Mouse (Mus musculus) MEL (cell line): Measurements from ENCODE around the gene Megf8. TPM values are rescaled to one million over a fixed set of nuclear protein-coding genes. Genes with fewer than 3 reads are reported as not detected.
A peak's percentile ranks its signal among the peaks of the same experiment; 100 is the strongest.

Experiments
- DNase-seq: peaks from one replicate; pipeline ENCODE4 v3.0.0; 2011; ENCODE audit warnings: low read depth, low spot score
- H3K27ac ChIP-seq: 2 replicates; pipeline ENCODE4 v1.5.1; 2012; ENCODE audit warnings: low read depth, mild to moderate bottlenecking, control low read depth, low read length, moderate library complexity; ENCODE audit not compliant: control insufficient read depth
- H3K27me3 ChIP-seq, 2 experiments: fragments of 150-350 bp in 1 of 2; sonication (generic) in 1 of 2; 2 replicates each; pipeline ENCODE4 v1.6.1; 2012; ENCODE audit warnings: low read length in 2 of 2, mild to moderate bottlenecking in 2 of 2, improper control_type of control experiment in 1 of 2, moderate library complexity in 1 of 2; ENCODE audit not compliant: insufficient read depth in 2 of 2, control insufficient read depth in 1 of 2
- H3K36me3 ChIP-seq, 2 experiments: 2 replicates each; pipeline ENCODE4 v1.6.1; 2012 to 2014; ENCODE audit warnings: low read length in 2 of 2, improper control_type of control experiment in 1 of 2, inconsistent platforms in 1 of 2, mild to moderate bottlenecking in 1 of 2; ENCODE audit not compliant: insufficient read depth in 2 of 2, control insufficient read depth in 1 of 2
- H3K4me1 ChIP-seq, 2 experiments: fragments of 150-350 bp in 1 of 2; sonication (generic) in 1 of 2; 2 replicates each; pipeline ENCODE4 v1.6.1; 2012; ENCODE audit warnings: low read length in 2 of 2, improper control_type of control experiment in 1 of 2, mild to moderate bottlenecking in 1 of 2; ENCODE audit not compliant: insufficient read depth in 2 of 2, control insufficient read depth in 1 of 2
- H3K4me3 ChIP-seq, 2 experiments: fragments of 150-350 bp in 1 of 2; sonication (generic) in 1 of 2; 2 replicates each; pipeline ENCODE4 v1.5.1; 2012; ENCODE audit warnings: low read depth in 2 of 2, low read length in 2 of 2, mild to moderate bottlenecking in 2 of 2, moderate library complexity in 2 of 2, control low read depth in 1 of 2, improper control_type of control experiment in 1 of 2; ENCODE audit not compliant: control insufficient read depth in 1 of 2, insufficient read depth in 1 of 2
- H3K79me2 ChIP-seq: 2 replicates; pipeline ENCODE4 v1.6.1; 2012; ENCODE audit warnings: mild to moderate bottlenecking, low read length, moderate library complexity; ENCODE audit not compliant: control insufficient read depth, poor library complexity, insufficient read depth
- H3K9ac ChIP-seq: 2 replicates; pipeline ENCODE4 v1.6.1; 2012; ENCODE audit warnings: low read depth, mild to moderate bottlenecking, control low read depth, low read length, moderate library complexity; ENCODE audit not compliant: control insufficient read depth, poor library complexity, severe bottlenecking
- H3K9me3 ChIP-seq: fragments of 150-350 bp; sonication (generic); replicated peaks from 2 replicates; pipeline ENCODE4 v1.6.1; 2012; ENCODE audit warnings: mild to moderate bottlenecking, low read length, improper control_type of control experiment, moderate library complexity; ENCODE audit not compliant: insufficient read depth
- CHD1 ChIP-seq: IDR thresholded peaks from 2 replicates; pipeline ENCODE4 v1.6.1; 2012; ENCODE audit warnings: low read depth, mild to moderate bottlenecking, inconsistent platforms, low read length, improper control_type of control experiment
- CTCF ChIP-seq, 3 experiments: IDR thresholded peaks in 2 of 3; conservative IDR thresholded peaks in 1 of 3; 2 replicates each; pipeline ENCODE4 v1.5.1; 2011 to 2012; ENCODE audit warnings: low read length in 3 of 3, low read depth in 2 of 3, mild to moderate bottlenecking in 2 of 3, improper control_type of control experiment in 1 of 3, inconsistent platforms in 1 of 3, mixed read lengths in 1 of 3, moderate library complexity in 1 of 3; ENCODE audit not compliant: control insufficient read depth in 1 of 3, insufficient read depth in 1 of 3, poor library complexity in 1 of 3, severe bottlenecking in 1 of 3
- GABPA ChIP-seq: IDR thresholded peaks from 2 replicates; pipeline ENCODE4 v1.6.1; 2012; ENCODE audit warnings: low read depth, mild to moderate bottlenecking, inconsistent platforms, low read length, improper control_type of control experiment, moderate library complexity
- JUND ChIP-seq: IDR thresholded peaks from 2 replicates; pipeline ENCODE4 v1.6.1; 2011; ENCODE audit warnings: low read depth, mild to moderate bottlenecking, improper control_type of control experiment, low read length
- MEF2A ChIP-seq: IDR thresholded peaks from 2 replicates; pipeline ENCODE4 v1.6.1; 2014; ENCODE audit warnings: low read depth, mild to moderate bottlenecking, inconsistent platforms, low read length, improper control_type of control experiment; ENCODE audit not compliant: poor library complexity, insufficient replicate concordance, severe bottlenecking; ENCODE audit errors: extremely low read depth
- MYB ChIP-seq: IDR thresholded peaks from 2 replicates; pipeline ENCODE4 v1.6.1; 2011; ENCODE audit warnings: mild to moderate bottlenecking, low read depth, low read length, improper control_type of control experiment
- MYC ChIP-seq: IDR thresholded peaks from 2 replicates; pipeline ENCODE4 v1.6.1; 2011; ENCODE audit warnings: low read depth, mild to moderate bottlenecking, low read length, improper control_type of control experiment, moderate library complexity
- NELFE ChIP-seq: IDR thresholded peaks from 2 replicates; pipeline ENCODE4 v1.6.1; 2011; ENCODE audit warnings: low read depth, low read length, improper control_type of control experiment
- POLR2AphosphoS5 ChIP-seq: IDR thresholded peaks from 2 replicates; pipeline ENCODE4 v1.6.1; 2012; ENCODE audit warnings: low read depth, borderline replicate concordance, mild to moderate bottlenecking, inconsistent platforms, low read length, moderate library complexity, mixed read lengths
- RCOR1 ChIP-seq: IDR thresholded peaks from 2 replicates; pipeline ENCODE4 v1.6.1; 2012; ENCODE audit warnings: low read depth, mild to moderate bottlenecking, inconsistent platforms, low read length, improper control_type of control experiment
- TAL1 ChIP-seq: IDR thresholded peaks from 2 replicates; pipeline ENCODE4 v1.6.1; 2012; ENCODE audit warnings: mild to moderate bottlenecking, inconsistent platforms, low read length, moderate library complexity, mixed read lengths
- ZKSCAN1 ChIP-seq: IDR thresholded peaks from 2 replicates; pipeline ENCODE4 v1.6.1; 2012; ENCODE audit warnings: low read depth, mild to moderate bottlenecking, inconsistent platforms, low read length, improper control_type of control experiment, moderate library complexity
- polyA plus RNA-seq, 2 experiments: library from polyadenylated mRNA; stranded (reverse) in 1 of 2; unstranded in 1 of 2; fragments of >175 nt in 1 of 2; fragments of >200 nt in 1 of 2; gene quantifications; 2 replicates each; pipeline versions ENCODE4 v1.2.1 to v1.2.4; 2012; ENCODE audit warnings: low replicate concordance in 2 of 2, low read depth in 1 of 2; ENCODE audit not compliant: insufficient read length in 2 of 2, insufficient read depth in 1 of 2, missing spikeins in 1 of 2
- total RNA-seq: library from RNA; depleted of rRNA; stranded (reverse); fragments of 300-350 nt; gene quantifications from 2 replicates; pipeline ENCODE4 v1.2.3, GENCODE M21; 2012

Gene Megf8
- total and polyA plus RNA-seq, 3 experiments, result 12.7 to 22.0 TPM; not detected in 1

GRCm38 (mm10) chr7:25369058-25369749 lies 52.2 kb downstream of the Megf8 start, which contains the start of gene Cnfn:
TSS of gene Cnfn (minus strand) at chr7:25369724.
- no peaks in the 10 kb centered on the region for H3K9me3 ChIP-seq
- H3K4me1 ChIP-seq, result 0 out of 4 replicates have a peak, but pooled peaks cover 0 to 3% of the 10 kb centered on the region in 2 experiments
- DNase-seq, result no peak
- no peak within 1 kb of the TSS for H3K9ac ChIP-seq
- no peak within 1 kb of the TSS for H3K4me3 ChIP-seq
- no peak within 1 kb of the TSS for H3K27ac ChIP-seq
- no peaks in the 10 kb centered on the region for H3K27me3 ChIP-seq
- H3K79me2 ChIP-seq, result no peaks in the 10 kb centered on the region
- H3K36me3 ChIP-seq, result no peaks in the 10 kb centered on the region
- no peak for TF ChIP-seq MYB

DNA sequence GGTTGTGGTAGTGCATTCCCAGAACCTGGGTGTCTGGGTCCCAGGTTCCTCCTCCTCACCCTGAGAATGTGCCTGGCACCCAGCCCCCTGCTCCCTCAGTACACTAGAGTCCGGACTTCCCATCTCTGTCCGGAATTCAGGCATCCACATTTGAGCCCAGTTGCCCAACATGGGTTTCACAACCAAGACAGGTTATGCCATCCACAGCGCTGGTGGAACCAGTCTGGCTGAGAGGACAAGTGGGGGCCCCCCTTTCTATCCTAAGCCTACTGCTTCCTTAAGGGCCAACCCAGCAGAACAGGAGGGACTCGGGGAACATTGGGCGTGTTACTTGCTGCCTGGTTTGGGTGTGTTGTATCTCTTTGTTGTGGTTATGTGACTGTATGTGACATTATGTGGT lies 55.5 kb downstream of the Megf8 start:
- H3K27ac ChIP-seq, result no peak overlapping the region
- H3K79me2 ChIP-seq, result no peaks in the 10 kb centered on the region
- no peak overlapping the region for H3K4me3 ChIP-seq
- no peak overlapping the region for H3K9ac ChIP-seq
- TF ChIP-seq MYB (no peak), MYC (no peak), JUND (no peak), RCOR1 (no peak), GABPA (no peak), POLR2AphosphoS5 (no peak), CTCF (IDR thresholded peaks at IDR 0.05 in 2 of 3, conservative IDR thresholded peaks at IDR 0.05 in 1 of 3; ENCODE audit: control insufficient read depth in 1 of 3, insufficient read depth in 1 of 3, low read depth in 2 of 3, low read length in 3 of 3, poor library complexity in 1 of 3, severe bottlenecking in 1 of 3) (no peak), NELFE (no peak), CHD1 (no peak), MEF2A (no peak), ZKSCAN1 (no peak)
- no peak for DNase-seq
- no peaks in the 10 kb centered on the region for H3K9me3 ChIP-seq
- no peaks in the 10 kb centered on the region for H3K27me3 ChIP-seq
- H3K4me1 ChIP-seq, result 0 out of 4 replicates have a peak, but pooled peaks cover 0 to 3% of the 10 kb centered on the region in 2 experiments
- H3K36me3 ChIP-seq, result no peaks in the 10 kb centered on the region

- H3K9me3 ChIP-seq, result no peaks in the 10 kb centered on the region
- no peaks in the 10 kb centered on the region for H3K36me3 ChIP-seq
- H3K9ac ChIP-seq, result peak overlapping the region; percentile 40
- TF ChIP-seq NELFE, result peak; percentile 15; the same call in 1 of the 2 replicates
- TF ChIP-seq ZKSCAN1, result no peak
- no peak for TF ChIP-seq TAL1
- peak overlapping the region; percentile 54 to 80 for H3K4me3 ChIP-seq
- H3K79me2 ChIP-seq, result no peaks in the 10 kb centered on the region
- H3K27me3 ChIP-seq, result no peaks in the 10 kb centered on the region
- H3K27ac ChIP-seq, result no peak overlapping the region
- H3K4me1 ChIP-seq, result 0 out of 4 replicates have a peak, but pooled peaks cover 0 to 3% of the 10 kb centered on the region in 2 experiments
- peak; percentile 90 for DNase-seq
Observed at GRCm38 (mm10) chr7:25376556-25376955, 59.6 kb downstream of the Megf8 start.
